Mouse (Mus musculus) kidney, embryonic 14.5 days (tissue): ENCODE data around the gene Tspan5. TPM values are rescaled to one million over a fixed set of nuclear protein-coding genes. Genes with fewer than 3 reads are reported as not detected.

Experiments used
- ATAC-seq: fragments of 200-750 bp; cut with Nextera tagmentation; 2 replicates; pipeline ENCODE4 v1.8.0; 2017; ENCODE audit warnings: moderate number of reproducible peaks, mild to moderate bottlenecking, moderate TSS enrichment, moderate library complexity; ENCODE audit not compliant: low FRiP score, low TSS enrichment
- H3K27ac ChIP-seq: fragments of 300-500 bp; sonication (generic); 2 replicates; pipeline ENCODE4 v1.5.1; 2014; ENCODE audit warnings: low read depth, mild to moderate bottlenecking, low read length, moderate library complexity, mixed read lengths
- H3K27me3 ChIP-seq: fragments of 300-500 bp; sonication (generic); 2 replicates; pipeline ENCODE4 v1.6.1; 2014; ENCODE audit warnings: mild to moderate bottlenecking, low read length; ENCODE audit not compliant: control insufficient read depth, insufficient read depth
- H3K36me3 ChIP-seq: fragments of 300-500 bp; sonication (generic); 2 replicates; pipeline ENCODE4 v1.6.1; 2014; ENCODE audit warnings: low read length, mixed read lengths; ENCODE audit not compliant: control insufficient read depth, insufficient read depth
- H3K4me1 ChIP-seq: fragments of 300-500 bp; sonication (generic); 2 replicates; pipeline ENCODE4 v1.6.1; 2014; ENCODE audit warnings: low read length, mixed read lengths; ENCODE audit not compliant: control insufficient read depth, insufficient read depth
- H3K4me2 ChIP-seq: fragments of 300-500 bp; sonication (generic); replicated peaks from 2 replicates; pipeline ENCODE4 v1.6.1; 2014; ENCODE audit warnings: low read depth, mild to moderate bottlenecking, low read length
- H3K4me3 ChIP-seq: fragments of 300-500 bp; sonication (generic); 2 replicates; pipeline ENCODE4 v1.5.1; 2014; ENCODE audit warnings: mild to moderate bottlenecking, low read length
- H3K9ac ChIP-seq: fragments of 300-500 bp; sonication (generic); 2 replicates; pipeline ENCODE4 v1.6.1; 2014; ENCODE audit warnings: low read depth, mild to moderate bottlenecking, low read length, moderate library complexity
- H3K9me3 ChIP-seq: fragments of 300-500 bp; sonication (generic); 2 replicates; pipeline ENCODE4 v1.6.1; 2016; ENCODE audit warnings: low read length; ENCODE audit not compliant: control insufficient read depth
- WGBS: fragments of 180-500 bp; shearing (Covaris S2); extraction: QIAGEN DNeasy Blood & Tissue Kit; methylation state at CpG from one replicate; pipeline ENCODE4 v1.1.7; 2014; 5-methylcytosine and 5-hydroxymethylcytosine counted together
- polyA plus RNA-seq: library from polyadenylated mRNA; unstranded; fragments of >200 nt; fragmentation: Nextera tagmentation; extraction: Ambion mirVana; gene quantifications from 2 replicates; pipeline ENCODE4 v1.2.1, GENCODE M21; 2014

The Tspan5 gene
- polyA plus RNA-seq, 1 experiment from 2014 or later = 28.8 TPM

GRCm38 (mm10) chr3:138955220-138955619 is 213.2 kb downstream of the Tspan5 start:
- no peak overlapping the region for H3K9ac ChIP-seq
- no peak overlapping the region for H3K4me3 ChIP-seq
- no peaks in the 10 kb centered on the region for H3K9me3 ChIP-seq
- no peak overlapping the region for H3K27ac ChIP-seq
- 93% methylated on average over 7 of the region's 7 CpGs for WGBS
- H3K4me2 ChIP-seq = no peak overlapping the region
- ATAC-seq = no peak
- peaks cover 33% of the 10 kb centered on the region for H3K36me3 ChIP-seq
- H3K27me3 ChIP-seq = no peaks in the 10 kb centered on the region
- H3K4me1 ChIP-seq = no peaks in the 10 kb centered on the region

Other genes starting within 250 kb of the Tspan5 start
- 417 and 426 TPM in 2 replicates for gene Eif4e, start 216.0 kb upstream of the Tspan5 start, polyA plus RNA-seq